Mouse (Mus musculus) urinary bladder, postnatal 25 days (tissue): ENCODE results near the gene Ufsp1.

Source experiments
- DNase-seq: peaks from one replicate; pipeline ENCODE4 v3.0.0; 2022; ENCODE audit warnings: low spot score

Gene Ufsp1

DNA sequence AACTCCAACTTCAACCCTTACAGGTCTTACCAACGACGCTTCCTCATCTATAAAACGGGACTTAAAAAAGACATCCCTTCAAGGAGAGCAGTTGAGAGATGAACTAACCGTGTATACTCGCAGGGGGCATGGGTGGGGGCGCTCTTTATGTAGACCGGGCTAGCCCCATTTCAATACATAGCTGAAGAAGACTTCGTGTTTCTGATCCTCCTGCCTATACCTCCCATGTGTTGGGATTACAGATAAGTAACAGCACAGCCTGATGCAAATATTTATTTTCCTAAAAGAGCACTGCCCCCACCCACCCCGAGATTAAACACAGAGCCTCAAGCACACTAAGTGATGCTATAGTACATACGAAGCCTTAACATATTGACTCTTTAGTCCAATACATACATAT lies 39.9 kb downstream of the Ufsp1 start:
- no peak for DNase-seq

- DNase-seq = no peak
These were observed 40.6 kb downstream of the Ufsp1 start for GRCm38 (mm10) chr5:137335066-137335465.

DNA sequence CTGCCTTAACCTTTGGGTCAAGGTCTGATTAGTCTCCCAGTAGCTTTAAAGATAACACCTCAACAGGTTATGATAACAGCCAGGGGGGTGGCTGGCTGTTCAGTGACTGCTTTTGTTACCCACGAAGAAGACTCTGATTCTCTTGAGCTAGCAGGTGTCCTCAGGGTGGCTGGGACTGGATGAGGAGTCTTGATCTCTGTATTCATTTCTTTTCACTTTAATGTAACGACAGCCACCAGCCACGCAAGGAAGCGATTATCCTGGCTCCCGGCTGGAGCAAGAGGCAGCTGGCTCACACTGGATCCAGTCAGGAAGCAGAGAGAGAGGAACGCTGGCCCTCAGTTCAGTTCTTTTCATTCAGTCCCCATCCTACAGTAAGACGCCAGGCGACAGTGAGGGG lies 42.8 kb downstream of the Ufsp1 start:
- no peak for DNase-seq

- peak; percentile 79 for DNase-seq
These were observed 43.8 kb downstream of the Ufsp1 start for GRCm38 (mm10) chr5:137338256-137338655.

DNA sequence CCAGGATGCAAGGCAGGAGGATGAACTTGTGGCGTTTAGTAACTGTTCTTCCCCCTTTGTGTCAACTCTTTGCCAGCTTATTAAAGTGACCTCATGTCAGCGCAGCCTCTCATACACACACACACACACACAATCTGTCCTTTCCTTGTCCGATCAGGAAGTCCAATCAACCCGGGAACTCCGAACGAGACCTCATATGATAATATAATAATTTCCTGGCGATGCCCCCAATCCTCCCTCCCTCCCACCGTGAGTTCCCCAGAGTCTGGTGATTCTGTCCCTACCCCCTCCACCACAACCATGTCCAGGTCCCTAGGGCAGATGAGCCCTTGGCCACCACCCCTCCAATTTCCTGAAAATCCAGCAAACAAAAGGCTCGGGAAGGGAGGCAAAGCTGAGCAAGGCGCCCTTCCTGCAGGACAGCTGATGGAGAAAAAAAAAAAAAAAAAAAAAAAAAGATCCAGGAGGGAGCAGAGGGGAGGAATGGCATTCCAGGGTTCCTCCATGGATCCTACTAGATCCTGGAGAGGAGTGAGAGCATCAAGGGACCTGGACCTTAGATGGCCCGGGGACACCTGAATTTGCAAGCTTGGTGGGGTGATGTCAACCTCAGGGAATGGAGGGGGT lies 44.3 kb downstream of the Ufsp1 start:
- DNase-seq = peak; percentile 25

DNA sequence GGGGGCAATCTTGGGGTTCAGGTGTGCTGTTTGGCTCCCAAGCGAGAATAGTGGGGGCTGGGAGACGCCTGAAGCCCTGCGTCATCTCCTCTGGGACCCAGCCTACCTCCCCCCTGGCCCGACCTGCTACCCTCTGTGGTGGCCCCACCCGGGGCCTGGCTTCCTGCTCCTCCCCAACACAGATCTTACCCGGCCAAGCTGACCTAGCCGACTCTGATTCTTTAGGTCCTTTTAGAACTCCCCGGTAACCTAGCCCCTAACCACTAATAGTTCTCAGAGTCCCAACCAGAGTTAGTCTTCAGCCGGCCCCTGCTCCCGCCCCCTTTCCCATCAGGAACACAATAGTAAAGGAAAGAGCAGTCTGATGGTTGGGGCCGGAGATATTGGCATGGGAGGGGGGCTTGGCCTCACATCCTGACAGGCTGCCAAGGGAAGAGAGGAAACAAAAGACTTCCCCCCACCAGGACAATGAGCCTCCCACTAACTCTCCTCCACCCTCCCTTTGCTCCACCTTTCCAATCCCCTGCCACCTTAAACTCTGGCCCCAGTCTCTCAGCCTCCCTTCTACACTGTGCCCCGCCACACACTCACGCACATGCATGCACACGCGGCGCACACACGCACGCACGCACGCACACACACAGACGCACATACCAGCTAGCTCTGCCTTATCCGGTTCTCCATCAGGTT lies 45.0 kb downstream of the Ufsp1 start:
- no peak for DNase-seq

- no peak for DNase-seq
These were observed 45.8 kb downstream of the Ufsp1 start for GRCm38 (mm10) chr5:137340222-137340621.

- DNase-seq = no peak
These were observed 48.1 kb downstream of the Ufsp1 start for GRCm38 (mm10) chr5:137342407-137343012.

DNA sequence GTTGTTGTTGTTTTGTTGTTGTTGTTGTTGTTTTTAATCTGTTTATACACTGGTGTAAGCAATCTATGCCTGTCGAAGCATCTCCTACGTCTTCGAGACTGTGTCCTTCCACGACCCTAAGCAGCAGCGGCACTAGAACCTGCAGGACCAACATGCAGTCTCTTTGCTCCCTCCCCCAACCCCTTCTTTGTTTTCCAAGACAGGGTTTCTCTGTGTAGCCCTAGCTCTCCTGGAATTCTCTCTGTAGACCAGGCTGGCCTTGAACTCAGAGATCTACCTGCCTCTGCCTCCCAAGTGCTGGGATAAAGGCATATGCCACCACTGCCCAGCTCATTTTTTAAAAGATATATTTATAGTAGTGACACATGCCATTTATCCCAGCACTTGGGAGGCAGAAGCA lies 49.0 kb downstream of the Ufsp1 start:
- DNase-seq = no peak

GRCm38 (mm10) chr5:137343869-137344268 lies 49.4 kb downstream of the Ufsp1 start:
- DNase-seq = no peak
